In the genomic region with DNA sequence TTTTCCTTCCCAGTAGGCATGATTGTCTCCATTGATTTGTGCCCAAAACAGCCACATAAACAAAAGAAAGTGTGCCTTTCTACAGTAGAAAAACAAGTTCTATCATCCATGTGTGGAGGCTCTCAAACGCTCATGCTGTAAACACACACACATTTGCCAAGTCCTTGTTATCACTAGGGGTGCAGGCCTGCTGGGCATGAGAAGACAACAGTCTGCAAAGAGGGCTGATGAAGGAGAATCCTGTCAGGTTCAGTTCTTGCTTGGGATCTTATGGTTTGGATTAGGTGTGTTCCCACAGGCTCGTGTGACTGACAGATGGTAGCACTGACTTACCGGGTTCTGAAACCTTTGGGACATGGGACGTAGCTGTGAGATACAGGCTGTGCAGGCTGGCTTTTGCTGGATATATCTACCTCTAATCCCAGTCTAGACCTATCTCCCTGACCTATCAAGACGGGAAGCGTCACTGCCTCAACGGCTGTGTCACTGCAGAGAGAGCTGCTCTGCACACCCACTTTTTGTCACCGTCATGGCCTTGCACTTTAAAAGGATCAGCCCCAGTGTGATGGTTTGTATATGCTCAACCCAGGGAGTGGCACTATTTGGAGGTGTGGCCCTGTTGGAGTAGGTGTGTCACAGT, we compare ENCODE assay signal across 12 mouse cellular contexts.
"Had no signal": no experiment of that assay in that cellular context is flagged by ENCODE, and none has a peak within 500 bp of the region (broad histone marks: within the 10 kb centered on the region; RNA-seq: fewer than 3 reads in every experiment).

No protein-coding gene starts in this region.

- H3K27ac ChIP-seq: kidney, postnatal 0 days; layer of hippocampus, adult 2 months; liver, embryonic 13.5 days had no signal

- DNase-seq: kidney, adult 2 months; layer of hippocampus, adult 9-11 months; liver, embryonic 13.5 days; lung, embryonic 14.5 days; lung, postnatal 36 days; midbrain, embryonic 14.5 days; thymus, adult 18-20 months; thymus, postnatal 36 days had no signal

- H3K9ac ChIP-seq: liver, embryonic 13.5 days; lung, embryonic 14.5 days had no signal

- ATAC-seq: intestine, postnatal 0 days; lung, postnatal 0 days had no signal

- H3K9me3 ChIP-seq: liver, embryonic 13.5 days had no signal

- H3K36me3 ChIP-seq: liver, embryonic 13.5 days had no signal

- H3K4me2 ChIP-seq: liver, embryonic 13.5 days; lung, embryonic 14.5 days had no signal

- H3K4me3 ChIP-seq: layer of hippocampus, adult 2 months; liver, embryonic 13.5 days had no signal
